Mouse (Mus musculus) liver, embryonic 14.5 days (tissue): ENCODE measurements around the gene Pwwp2b.

Source experiments
- CTCF ChIP-seq: IDR thresholded peaks from 2 replicates; pipeline ENCODE4 v1.5.1; 2016; ENCODE audit warnings: antibody characterized with exemption, low read depth, control low read depth
- EP300 ChIP-seq: IDR thresholded peaks from 2 replicates; pipeline ENCODE4 v1.6.1; 2016; ENCODE audit warnings: antibody characterized with exemption, low read depth

- TF ChIP-seq CTCF (no peak), EP300 (no peak)
Measured at GRCm38 (mm10) chr7:139319006-139319411, 70.7 kb downstream of the Pwwp2b start.
